Mouse (Mus musculus) gastrocnemius, postnatal 10 days (tissue): Measurements from ENCODE around the gene Mark4. TPM values are rescaled to one million over a fixed set of nuclear protein-coding genes. Genes with fewer than 3 reads are reported as not detected.

Experiments
- DNase-seq: peaks from one replicate; pipeline ENCODE4 v3.0.0; 2021; ENCODE audit warnings: mixed read lengths
- microRNA-seq, 2 experiments: library from miRNA; unstranded; fragments of <30 nt; microRNA quantifications; one replicate each; pipeline ENCODE4 v1.2.0; 2021
- total RNA-seq, 2 experiments: library from RNA; stranded (reverse); gene quantifications; 2 replicates each; pipeline ENCODE4 v1.2.3; 2021

The Mark4 gene
- total RNA-seq, 2 experiments from 2014 or later: 12.2 to 16.4 TPM

- no peak for DNase-seq
Observed at GRCm38 (mm10) chr7:19399496-19400280, 58.9 kb downstream of the Mark4 start.

DNA sequence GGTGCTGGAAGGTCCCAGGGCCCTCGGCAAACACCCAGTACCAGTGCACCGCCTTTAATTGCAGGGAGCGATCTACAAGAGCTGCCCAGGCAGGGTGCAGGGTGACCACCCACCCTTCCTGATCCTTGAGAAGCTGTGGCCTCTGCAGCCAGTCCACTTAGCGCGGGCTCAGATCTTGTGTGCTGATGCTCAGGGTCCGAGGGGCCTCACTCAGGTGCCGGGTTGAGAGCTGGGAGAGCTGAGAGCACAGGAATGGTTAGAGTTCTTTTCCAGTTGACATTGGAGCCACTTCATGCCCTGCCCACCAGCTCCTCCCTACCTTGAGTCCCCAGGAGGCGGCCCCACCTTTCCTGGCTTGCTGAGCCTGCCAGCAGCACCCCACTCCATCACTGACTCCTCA is 64.1 kb downstream of the Mark4 start:
- DNase-seq: no peak

DNA sequence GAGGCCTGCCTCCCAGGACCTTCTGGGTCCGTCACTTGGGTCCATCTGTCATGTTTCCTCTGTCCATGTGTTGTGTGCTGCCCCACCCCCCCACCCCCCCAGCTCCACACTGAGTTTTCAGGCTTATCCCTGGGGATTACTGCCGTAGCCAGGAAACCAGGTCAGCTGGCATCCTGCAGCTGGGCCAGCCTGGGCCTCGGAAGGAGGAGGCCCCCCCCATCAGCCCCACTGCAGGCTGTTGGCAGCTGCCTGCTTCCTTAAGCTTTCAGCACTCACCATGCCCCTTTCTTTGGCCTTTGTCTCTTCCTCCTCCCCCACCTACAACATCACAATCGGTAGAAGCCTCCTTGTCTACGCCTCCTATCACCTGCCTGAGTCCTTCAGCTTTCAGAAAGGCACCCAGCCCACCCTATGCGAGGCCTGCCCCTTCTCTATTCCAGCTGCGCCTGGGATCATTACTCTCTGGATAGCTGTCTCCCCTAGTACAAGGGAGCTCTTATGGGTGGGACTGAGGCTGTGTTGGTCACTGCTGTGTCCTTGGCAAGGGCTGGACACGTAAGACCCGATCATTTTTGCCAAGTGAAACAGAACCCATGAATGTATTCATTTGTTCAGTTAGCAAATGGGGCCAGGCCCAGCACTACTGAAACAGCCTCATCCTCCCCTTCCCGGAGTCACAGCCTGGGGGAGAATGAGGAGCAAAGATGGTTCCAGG is 69.8 kb downstream of the Mark4 start:
- no peak for DNase-seq

DNA sequence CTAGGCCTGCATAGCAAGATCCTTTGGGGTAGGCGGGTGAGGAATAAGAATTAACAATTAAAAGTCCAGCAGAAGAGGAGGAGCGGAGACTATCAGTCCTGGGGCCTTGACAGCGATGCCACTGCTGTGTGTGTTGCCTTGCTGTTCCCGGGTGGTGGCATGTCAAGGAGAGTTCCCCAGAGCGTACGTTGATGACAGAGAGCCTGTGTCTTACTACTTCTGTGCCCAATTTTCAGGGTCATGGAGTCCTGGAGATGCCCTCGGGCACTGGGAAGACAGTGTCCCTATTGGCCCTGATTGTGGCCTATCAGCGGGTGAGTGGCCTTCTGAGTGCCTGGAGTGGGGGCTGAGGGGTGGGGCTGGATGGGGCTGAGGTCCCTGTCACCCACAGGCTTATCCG is 74.9 kb downstream of the Mark4 start:
- no peak for DNase-seq

DNA sequence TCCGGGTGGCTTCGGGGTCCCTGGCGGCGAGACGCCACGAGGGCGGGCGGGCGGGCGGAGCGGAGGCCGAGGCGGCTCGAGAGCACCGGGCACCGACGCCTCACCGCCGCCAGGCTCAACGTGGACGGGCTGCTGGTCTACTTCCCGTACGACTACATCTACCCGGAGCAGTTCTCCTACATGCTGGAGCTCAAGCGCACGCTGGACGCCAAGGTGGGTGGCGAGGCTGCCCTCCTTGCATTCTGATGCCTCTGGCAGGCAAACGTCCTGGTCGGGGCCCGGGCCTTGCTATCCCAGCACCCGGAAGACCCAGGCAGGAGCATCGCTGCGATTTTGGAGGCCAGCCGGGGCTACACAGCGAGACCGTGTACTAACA is 76.5 kb downstream of the Mark4 start:
- peak; percentile 37 for DNase-seq

- DNase-seq: peak; percentile 99
Observed at GRCm38 (mm10) chr7:19381377-19382165, 77.0 kb downstream of the Mark4 start, which contains the start of gene Ercc2. Gene Ercc2, plus strand, starts transcription at chr7:19382010.

DNA sequence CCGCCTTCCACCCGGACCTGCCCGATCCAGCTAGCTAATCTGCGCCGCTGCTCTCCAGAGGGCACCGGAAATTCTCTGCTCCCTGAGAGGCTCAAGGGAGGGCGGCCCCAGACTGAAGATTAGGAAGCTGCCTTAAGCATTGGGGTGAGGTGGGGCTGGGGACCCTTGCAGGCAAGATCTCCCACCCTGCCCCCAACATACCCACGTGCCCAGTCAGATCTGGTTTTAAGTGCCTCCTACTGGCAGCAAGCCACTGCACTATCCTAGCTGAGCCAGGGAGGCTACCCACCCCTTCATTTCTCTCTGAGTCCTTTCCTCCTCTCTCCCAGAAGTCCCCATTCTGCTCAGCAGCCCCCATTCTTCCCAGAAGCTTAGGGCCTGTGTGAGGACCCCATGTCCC is 80.6 kb downstream of the Mark4 start:
- no peak for DNase-seq

DNA sequence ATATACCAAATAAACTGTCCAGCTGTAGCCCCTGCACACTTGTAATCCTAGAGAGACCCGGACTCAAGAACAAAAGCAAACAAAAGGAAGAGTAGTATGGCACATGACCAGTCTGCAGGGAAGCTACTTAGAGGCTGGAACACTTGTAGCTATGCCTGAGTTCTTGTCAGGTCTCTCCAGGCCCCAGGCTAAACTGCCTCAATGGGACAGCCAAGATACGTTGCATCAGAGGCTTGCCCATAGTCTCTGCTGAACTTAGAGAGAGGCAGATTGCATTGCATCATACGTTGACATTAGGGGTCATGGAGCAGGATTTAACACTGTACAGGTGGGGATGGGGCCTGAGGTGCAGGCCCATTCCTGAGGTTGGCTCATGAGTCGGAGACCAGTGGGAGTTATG is 82.6 kb downstream of the Mark4 start:
- DNase-seq: no peak

- no peak for DNase-seq
Observed at GRCm38 (mm10) chr7:19375368-19375767, 83.3 kb downstream of the Mark4 start.

Small RNAs within 50 kb of the gene (microRNA-seq; reads per million reads assigned to microRNA genes)
- 0 reads per million in 2 experiments for gene Mir343

Other genes with a start within 250 kb of the Mark4 start
- gene Gpr4, start 246.3 kb downstream of the Mark4 start, total RNA-seq: 1 to 10 TPM; 2.3 to 3.4 TPM
- 10 to 100 TPM; 36.9 to 37.8 TPM for gene Opa3, start 230.5 kb downstream of the Mark4 start, total RNA-seq
- 10 to 100 TPM; 35.7 to 53.5 TPM for gene Vasp, start 187.0 kb downstream of the Mark4 start, total RNA-seq
- gene Ppm1n, start 178.8 kb downstream of the Mark4 start, total RNA-seq: not detected
- 100 to 1,000 TPM; 669 to 730 TPM for gene Rtn2, start 176.2 kb downstream of the Mark4 start, total RNA-seq
- gene Fosb, start 148.8 kb downstream of the Mark4 start, total RNA-seq: 1 to 10 TPM in 1 of 2 experiments, under 1 TPM in 1; 0.80 to 1.7 TPM
- 10 to 100 TPM; 31.9 to 35.9 TPM for gene Ercc1, start 114.0 kb downstream of the Mark4 start, total RNA-seq
- 1 to 10 TPM; 7.8 to 9.8 TPM for gene Cd3eap, start 99.3 kb downstream of the Mark4 start, total RNA-seq
- gene Ppp1r13l, start 99.1 kb downstream of the Mark4 start, total RNA-seq: 1 to 10 TPM; 2.7 to 2.8 TPM
- gene Ercc2, start 76.8 kb downstream of the Mark4 start, total RNA-seq: 1 to 10 TPM; 7.7 to 9.7 TPM
- gene Klc3, start 54.7 kb downstream of the Mark4 start, total RNA-seq: under 1 TPM; 0.12 to 0.18 TPM
- over 10,000 TPM; 22,462 to 26,486 TPM for gene Ckm, start 54.0 kb downstream of the Mark4 start, total RNA-seq
- under 1 TPM; 0.59 to 0.86 TPM for gene Exoc3l2, start 4.5 kb upstream of the Mark4 start, total RNA-seq
- gene Bloc1s3, start 49.5 kb upstream of the Mark4 start, total RNA-seq: 1 to 10 TPM; 2.2 to 2.4 TPM
- 10 to 100 TPM; 24.6 to 26.5 TPM for gene Trappc6a, start 49.6 kb upstream of the Mark4 start, total RNA-seq
- gene Nkpd1, start 59.0 kb upstream of the Mark4 start, total RNA-seq: not detected
- gene Ppp1r37, start 104.3 kb upstream of the Mark4 start, total RNA-seq: 10 to 100 TPM; 38.7 to 41.1 TPM
- under 1 TPM; 0.21 to 0.23 TPM for gene Zfp296, start 118.5 kb upstream of the Mark4 start, total RNA-seq
- 10 to 100 TPM; 52.0 to 59.8 TPM for gene Gemin7, start 118.8 kb upstream of the Mark4 start, total RNA-seq
- 10 to 100 TPM; 15.2 to 23.2 TPM for gene Clasrp, start 145.7 kb upstream of the Mark4 start, total RNA-seq
- gene Relb, start 170.6 kb upstream of the Mark4 start, total RNA-seq: 1 to 10 TPM; 7.3 to 9.0 TPM
- 10 to 100 TPM; 45.7 to 48.2 TPM for gene Clptm1, start 206.2 kb upstream of the Mark4 start, total RNA-seq
- under 1 TPM in 1 of 2 experiments, not detected in 1; 0.61 TPM for gene Apoc2, start 219.1 kb upstream of the Mark4 start, total RNA-seq
- gene Gm44805, start 222.6 kb upstream of the Mark4 start, total RNA-seq: not detected
- gene Apoc4, start 222.7 kb upstream of the Mark4 start, total RNA-seq: under 1 TPM in 1 of 2 experiments, not detected in 1; 0.54 TPM
- gene Apoc1, start 233.8 kb upstream of the Mark4 start, total RNA-seq: 1 to 10 TPM in 1 of 2 experiments, not detected in 1; 4.1 TPM
- gene Apoe, start 240.4 kb upstream of the Mark4 start, total RNA-seq: 100 to 1,000 TPM; 100 to 116 TPM